Mouse (Mus musculus) liver, adult 2 months (tissue): ENCODE results near the gene Sod2.

Experiments used
- CTCF ChIP-seq: fragments of 200-500 bp; IDR thresholded peaks from 2 replicates; pipeline ENCODE4 v1.5.1; 2011; ENCODE audit warnings: low read depth, low read length, control low read depth
- POLR2A ChIP-seq: fragments of 200-500 bp; IDR thresholded peaks from 2 replicates; pipeline ENCODE4 v1.6.1; 2011; ENCODE audit warnings: low read length, control low read depth; ENCODE audit not compliant: insufficient read depth; ENCODE audit errors: extremely low read depth

- TF ChIP-seq CTCF (no peak), POLR2A (no peak)
These were observed 6.7 kb downstream of the Sod2 start for GRCm38 (mm10) chr17:13013316-13013715.
